Mouse (Mus musculus) liver, embryonic 14.5 days (tissue): ENCODE measurements around the gene Kirrel3. TPM values are rescaled to one million over a fixed set of nuclear protein-coding genes. Genes with fewer than 3 reads are reported as not detected.

Source experiments
- ATAC-seq: fragments of 200-750 bp; cut with Nextera tagmentation; 2 replicates; pipeline ENCODE4 v1.8.0; 2017; ENCODE audit warnings: moderate number of reproducible peaks, mild to moderate bottlenecking, moderate library complexity; ENCODE audit not compliant: insufficient read depth
- DNase-seq, 3 experiments: peaks; one replicate each; pipeline ENCODE4 v3.0.0-alpha.2; 2012 to 2013; ENCODE audit warnings: low read depth in 3 of 3, low spot score in 3 of 3
- H3K27ac ChIP-seq: fragments of 300-500 bp; sonication (generic); 2 replicates; pipeline ENCODE4 v1.5.1; 2014; ENCODE audit warnings: moderate library complexity, mild to moderate bottlenecking, control low read depth, inconsistent platforms
- H3K27me3 ChIP-seq: fragments of 300-500 bp; sonication (generic); 2 replicates; pipeline ENCODE4 v1.6.1; 2014; ENCODE audit warnings: mild to moderate bottlenecking, low read length, moderate library complexity; ENCODE audit not compliant: control insufficient read depth, insufficient read depth
- H3K36me3 ChIP-seq: fragments of 300-500 bp; sonication (generic); replicated peaks from 2 replicates; pipeline ENCODE4 v1.6.1; 2014; ENCODE audit warnings: low read depth; ENCODE audit not compliant: control insufficient read depth, insufficient read depth
- H3K4me1 ChIP-seq, 2 experiments: fragments of 200-500 bp in 1 of 2; fragments of 300-500 bp in 1 of 2; sonication (generic) in 1 of 2; replicated peaks; 2 replicates each; pipeline ENCODE4 v1.6.1; 2012 to 2014; ENCODE audit warnings: antibody characterized with exemption in 1 of 2, inconsistent platforms in 1 of 2, low read length in 1 of 2; ENCODE audit not compliant: control insufficient read depth in 2 of 2, insufficient read depth in 2 of 2
- H3K4me2 ChIP-seq: fragments of 300-500 bp; sonication (generic); 2 replicates; pipeline ENCODE4 v1.6.1; 2014; ENCODE audit warnings: low read depth, mild to moderate bottlenecking, control low read depth, moderate library complexity
- H3K4me3 ChIP-seq, 2 experiments: fragments of 200-500 bp in 1 of 2; fragments of 300-500 bp in 1 of 2; sonication (generic) in 1 of 2; 2 replicates each; pipeline ENCODE4 v1.5.1; 2012 to 2014; ENCODE audit warnings: low read depth in 2 of 2, low read length in 2 of 2, mild to moderate bottlenecking in 2 of 2, control low read depth in 1 of 2, inconsistent platforms in 1 of 2, moderate library complexity in 1 of 2; ENCODE audit not compliant: insufficient read depth in 1 of 2
- H3K9ac ChIP-seq: fragments of 300-500 bp; sonication (generic); replicated peaks from 2 replicates; pipeline ENCODE4 v1.6.1; 2014; ENCODE audit warnings: mild to moderate bottlenecking, control low read depth, moderate library complexity
- H3K9me3 ChIP-seq: fragments of 300-500 bp; sonication (generic); 2 replicates; pipeline ENCODE4 v1.6.1; 2016; ENCODE audit warnings: low read length, mixed read lengths; ENCODE audit not compliant: control insufficient read depth
- CTCF ChIP-seq: IDR thresholded peaks from 2 replicates; pipeline ENCODE4 v1.5.1; 2016; ENCODE audit warnings: antibody characterized with exemption, low read depth, control low read depth
- EP300 ChIP-seq: IDR thresholded peaks from 2 replicates; pipeline ENCODE4 v1.6.1; 2016; ENCODE audit warnings: antibody characterized with exemption, low read depth
- WGBS: fragments of 180-500 bp; shearing (Covaris S2); extraction: QIAGEN DNeasy Blood & Tissue Kit; methylation state at CpG from one replicate; pipeline ENCODE4 v1.1.7; 2014; ENCODE audit not compliant: insufficient replicate concordance; 5-methylcytosine and 5-hydroxymethylcytosine counted together
- polyA plus RNA-seq, 2 experiments: library from polyadenylated mRNA; depleted of rRNA in 1 of 2; stranded (reverse) in 1 of 2; unstranded in 1 of 2; fragments of >200 nt; fragmentation: Nextera tagmentation in 1 of 2; extraction: Ambion mirVana in 1 of 2; gene quantifications; 2 replicates each; pipeline versions ENCODE4 v1.2.1 to v1.2.3; 2012 to 2014

The Kirrel3 gene
- polyA plus RNA-seq, 2 experiments = 0.08 TPM; not detected in 1

GRCm38 (mm10) chr9:34947717-34948116, 462.0 kb downstream of the Kirrel3 start:
- Histone ChIP-seq H3K9me3 (no peaks in the 10 kb centered on the region), H3K27me3 (no peaks in the 10 kb centered on the region), H3K4me2 (no peak overlapping the region), H3K4me3 (no peak overlapping the region), H3K27ac (no peak overlapping the region), H3K9ac (no peak overlapping the region), H3K36me3 (no peaks in the 10 kb centered on the region), H3K4me1 (no peaks in the 10 kb centered on the region)
- DNase-seq (no peak), ATAC-seq (no peak)
- no peak for TF ChIP-seq CTCF
- TF ChIP-seq EP300 = no peak

- no peaks in the 10 kb centered on the region for H3K4me1 ChIP-seq
- TF ChIP-seq EP300 = no peak
- no peak for TF ChIP-seq CTCF
- H3K36me3 ChIP-seq = no peaks in the 10 kb centered on the region
- ATAC-seq (no peak), DNase-seq (no peak)
- H3K27ac ChIP-seq = no peak overlapping the region
- no peak overlapping the region for H3K9ac ChIP-seq
- H3K4me3 ChIP-seq = no peak overlapping the region
- H3K27me3 ChIP-seq = no peaks in the 10 kb centered on the region
- no peak overlapping the region for H3K4me2 ChIP-seq
- H3K9me3 ChIP-seq = no peaks in the 10 kb centered on the region
- WGBS = 52% methylated on average over 11 of the region's 11 CpGs
These were observed 467.7 kb downstream of the Kirrel3 start for GRCm38 (mm10) chr9:34953420-34953819.

- Histone ChIP-seq H3K36me3 (no peaks in the 10 kb centered on the region), H3K27ac (no peak overlapping the region), H3K9ac (no peak overlapping the region), H3K4me3 (no peak overlapping the region), H3K27me3 (no peaks in the 10 kb centered on the region), H3K9me3 (no peaks in the 10 kb centered on the region), H3K4me1 (no peaks in the 10 kb centered on the region), H3K4me2 (no peak overlapping the region)
- TF ChIP-seq CTCF (peak; percentile 34; the same call in 1 of the 2 replicates), EP300 (no peak)
- ATAC-seq (no peak), DNase-seq (peak in 1 of 3 experiments; percentile 2)
- 46% methylated on average over 5 of the region's 5 CpGs for WGBS
These were observed 468.5 kb downstream of the Kirrel3 start for GRCm38 (mm10) chr9:34954212-34954611.

GRCm38 (mm10) chr9:34956512-34956911, 470.8 kb downstream of the Kirrel3 start:
- H3K36me3 ChIP-seq = no peaks in the 10 kb centered on the region
- H3K9ac ChIP-seq = no peak overlapping the region
- DNase-seq (no peak), ATAC-seq (no peak)
- no peak overlapping the region for H3K4me3 ChIP-seq
- 51% methylated on average over 3 of the region's 3 CpGs for WGBS
- H3K9me3 ChIP-seq = no peaks in the 10 kb centered on the region
- TF ChIP-seq EP300 = no peak
- no peak for TF ChIP-seq CTCF
- no peak overlapping the region for H3K4me2 ChIP-seq
- peaks cover 0 to 3% of the 10 kb centered on the region in 2 experiments; a peak in 1 of 4 replicates for H3K4me1 ChIP-seq
- no peaks in the 10 kb centered on the region for H3K27me3 ChIP-seq
- H3K27ac ChIP-seq = no peak overlapping the region

- WGBS = 56% methylated on average over 6 of the region's 6 CpGs
- H3K9ac ChIP-seq = no peak overlapping the region
- peaks cover 0 to 3% of the 10 kb centered on the region in 2 experiments; a peak in 1 of 4 replicates for H3K4me1 ChIP-seq
- H3K9me3 ChIP-seq = no peaks in the 10 kb centered on the region
- no peaks in the 10 kb centered on the region for H3K36me3 ChIP-seq
- ATAC-seq = no peak
- no peak overlapping the region for H3K4me3 ChIP-seq
- no peak overlapping the region for H3K27ac ChIP-seq
- no peaks in the 10 kb centered on the region for H3K27me3 ChIP-seq
- H3K4me2 ChIP-seq = no peak overlapping the region
- no peak for TF ChIP-seq CTCF
- no peak for TF ChIP-seq EP300
- no peak for DNase-seq
These were observed 472.0 kb downstream of the Kirrel3 start for GRCm38 (mm10) chr9:34957691-34958090.
